Mouse (Mus musculus) erythroblast, adult 5-6 weeks (primary cell): Measurements from ENCODE around the gene Prkci. TPM values are rescaled to one million over a fixed set of nuclear protein-coding genes. Genes with fewer than 3 reads are reported as not detected.
A peak's percentile ranks its signal among the peaks of the same experiment; 100 is the strongest.

Experiments used
- ATAC-seq: replicated peaks from 2 replicates; pipeline ENCODE4 v1.8.0; 2016; ENCODE audit warnings: moderate number of reproducible peaks, mild to moderate bottlenecking, moderate TSS enrichment, inconsistent platforms; ENCODE audit not compliant: poor library complexity, low FRiP score, severe bottlenecking
- total RNA-seq, 2 experiments: library from RNA; stranded (forward) in 1 of 2; stranded (reverse) in 1 of 2; fragments of 150-400 nt in 1 of 2; fragments of 200-764, 138-1000 nt in 1 of 2; gene quantifications; 2 replicates each; pipeline versions ENCODE4 v1.2.3 to v1.2.4; 2015 to 2017; ENCODE audit warnings: low replicate concordance in 2 of 2

Gene Prkci
- total RNA-seq, 2 experiments from 2014 or later: 8.1 to 9.2 TPM

DNA sequence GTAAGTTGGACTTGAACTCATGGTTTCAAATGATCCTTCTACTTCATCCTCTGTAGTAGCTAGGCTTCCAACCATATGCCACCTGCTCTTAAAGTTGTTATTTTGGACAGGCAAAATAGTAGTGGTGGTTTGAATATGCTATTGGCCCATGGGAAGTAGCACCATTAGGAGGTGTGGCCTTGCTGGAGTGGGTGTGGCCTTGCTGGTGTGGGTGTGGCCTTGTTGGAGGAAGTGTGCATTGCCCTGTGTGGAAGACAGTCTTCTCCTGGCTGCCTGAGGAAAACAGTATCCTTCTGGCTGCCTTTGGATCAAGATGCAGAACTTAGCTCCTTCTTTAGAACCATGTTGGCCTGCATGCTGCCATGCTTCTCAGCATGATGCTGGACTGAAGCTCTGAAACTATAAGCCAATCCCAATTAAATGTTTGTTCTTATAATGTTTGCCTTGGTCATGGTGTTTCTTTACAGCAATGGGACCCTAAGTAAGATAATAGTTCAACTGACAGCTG is 2.4 kb upstream of the Prkci start:
- no peak for ATAC-seq

DNA sequence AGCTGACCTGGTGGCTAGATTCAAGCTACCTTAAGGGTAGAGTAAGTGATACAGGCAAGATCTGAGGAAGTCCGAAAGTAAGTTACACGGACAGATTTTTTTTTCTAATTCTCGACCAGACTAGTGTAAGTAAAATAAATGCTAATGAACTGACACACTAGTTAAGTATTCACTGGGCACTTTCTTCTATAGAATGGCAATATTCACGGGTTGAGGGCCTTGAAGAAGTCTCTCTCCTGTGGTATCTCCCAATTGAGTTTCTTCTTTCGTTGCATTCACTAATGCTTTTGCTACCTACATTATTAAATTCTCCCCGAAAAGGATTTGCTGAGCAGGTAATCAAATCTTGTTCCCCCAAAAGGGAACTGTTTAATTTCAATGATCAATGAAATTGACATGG is 688 bp upstream of the Prkci start:
- ATAC-seq: no peak

DNA sequence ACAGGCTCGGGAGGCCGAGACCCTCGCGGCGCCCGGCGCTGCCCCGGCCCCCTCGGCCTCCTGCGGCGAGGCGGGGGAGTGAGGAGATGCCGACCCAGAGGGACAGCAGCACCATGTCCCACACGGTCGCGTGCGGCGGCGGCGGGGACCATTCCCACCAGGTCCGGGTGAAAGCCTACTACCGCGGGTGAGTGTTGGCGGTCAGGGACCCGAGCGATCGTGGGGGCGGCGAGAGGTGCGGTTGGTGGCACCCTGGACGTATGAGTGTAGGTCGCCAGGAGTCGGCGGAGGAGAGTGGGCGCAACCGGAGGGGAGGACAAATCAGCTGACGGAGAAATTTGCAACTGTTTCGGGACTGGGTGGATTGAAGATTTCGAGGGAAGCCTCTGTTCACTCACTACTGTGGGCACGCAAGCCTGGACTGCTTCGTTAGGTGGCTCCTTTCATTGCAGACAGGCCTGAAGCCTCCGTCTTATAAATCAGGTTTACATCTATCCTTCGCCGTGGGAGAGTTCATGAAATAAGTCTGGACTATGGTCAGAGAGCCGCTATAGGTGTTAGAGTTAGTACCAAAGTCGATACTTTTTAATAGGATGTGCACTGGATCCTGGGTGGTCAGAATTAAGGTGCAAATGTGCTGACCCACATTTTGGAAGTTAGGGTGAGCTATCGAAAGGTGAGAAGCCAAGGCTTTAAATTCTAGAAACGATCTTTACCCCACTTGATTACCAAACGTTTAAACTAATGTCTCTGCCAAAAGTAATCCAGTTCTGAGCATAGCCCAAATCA is 546 bp downstream of the Prkci start:
- 0 out of 2 replicates have a peak, but pooled peaks have one; percentile 8 for ATAC-seq

DNA sequence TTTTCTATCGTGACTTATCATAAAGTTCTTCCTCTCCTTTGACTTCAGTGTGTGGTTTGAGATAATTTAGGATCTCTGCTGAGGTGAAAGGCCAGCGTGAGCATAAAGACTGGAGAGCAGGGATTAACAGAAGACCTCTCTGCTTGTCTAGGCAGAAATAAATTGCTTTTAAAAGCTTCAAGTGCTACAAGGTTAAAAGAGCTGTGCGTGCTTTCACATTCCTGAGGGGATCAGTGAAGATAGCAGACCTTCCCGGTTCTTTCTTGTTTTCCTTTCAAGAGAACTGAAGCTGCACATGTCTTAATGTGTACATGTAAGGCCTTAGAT is 1.1 kb downstream of the Prkci start:
- no peak for ATAC-seq

DNA sequence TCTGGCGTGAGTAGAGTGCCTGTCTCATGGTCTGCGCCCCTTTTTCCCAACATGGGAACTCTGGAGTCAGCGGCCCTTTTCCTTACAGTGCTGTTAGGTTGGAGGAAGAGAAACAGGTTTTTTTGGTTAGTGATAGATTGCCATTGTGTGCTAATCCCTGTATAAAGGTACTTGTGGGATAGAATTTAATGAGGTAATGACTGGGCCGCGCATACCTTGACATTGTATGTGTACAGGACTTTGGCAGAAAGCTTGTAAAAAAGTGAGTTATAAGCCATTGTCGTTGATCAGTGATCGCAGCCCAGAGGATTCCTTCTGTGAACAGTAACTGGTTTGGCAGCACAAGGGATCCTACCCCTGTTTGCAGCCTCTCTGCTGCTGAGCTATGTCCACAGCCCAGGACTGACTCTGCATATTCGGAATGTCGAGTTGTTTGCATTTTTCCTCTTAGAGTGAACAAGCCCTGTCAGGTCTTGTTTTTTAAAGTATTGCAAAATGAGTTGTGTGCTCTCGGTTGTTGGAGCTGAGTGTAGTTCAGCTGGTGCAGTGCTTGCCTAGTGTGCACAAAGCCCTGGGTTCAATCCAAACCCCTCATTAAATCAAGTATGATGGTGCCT is 4.0 kb downstream of the Prkci start:
- no peak for ATAC-seq

DNA sequence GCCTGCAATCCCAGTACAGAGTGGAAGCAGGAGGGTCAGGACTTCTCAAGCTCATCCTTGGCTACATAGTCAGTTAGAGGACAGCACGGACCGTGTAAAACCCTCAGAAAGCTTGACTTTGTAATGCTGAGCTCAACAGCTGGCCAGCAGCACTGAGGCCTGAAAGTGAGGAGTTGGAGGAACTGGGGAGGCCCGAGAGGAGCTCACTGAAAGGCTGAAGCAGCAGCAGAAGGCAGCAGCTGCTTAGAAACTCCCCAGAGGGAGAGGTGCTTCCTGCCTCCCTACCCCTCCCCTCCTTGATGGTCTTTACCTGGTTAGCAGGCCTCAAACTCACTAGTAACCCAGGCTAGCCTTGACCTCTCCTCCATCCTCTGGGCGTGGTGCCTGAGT is 4.5 kb downstream of the Prkci start:
- ATAC-seq: no peak

DNA sequence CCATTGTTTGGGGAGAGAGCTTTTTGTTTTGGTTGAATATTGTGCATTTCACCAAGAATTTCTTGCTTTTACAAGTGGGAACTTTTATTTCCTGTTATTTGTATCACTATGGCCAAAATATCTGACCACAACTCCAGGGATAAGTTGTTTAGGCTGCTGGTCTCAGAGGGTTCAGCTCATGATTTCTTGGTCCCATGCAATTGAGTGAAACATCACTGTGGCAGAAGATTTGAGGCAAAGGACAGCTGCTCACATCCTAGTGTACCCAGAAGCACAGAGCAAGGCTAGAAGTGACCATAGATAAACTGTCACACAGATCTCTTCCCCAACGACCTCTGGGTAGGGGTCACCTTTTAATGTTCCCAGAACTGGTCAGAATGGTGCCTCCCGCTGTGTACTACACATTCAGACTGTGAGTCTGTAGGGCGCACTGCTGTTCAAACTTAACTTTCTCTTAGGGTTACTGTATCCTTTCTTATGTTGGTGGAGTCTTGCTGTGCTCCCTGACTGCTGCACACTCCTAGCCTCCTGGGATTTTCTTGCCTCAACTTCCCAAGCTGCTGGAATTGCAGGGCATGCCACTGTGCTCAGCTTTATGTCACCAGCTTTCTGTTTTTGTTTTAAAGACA is 5.6 kb downstream of the Prkci start:
- no peak for ATAC-seq

DNA sequence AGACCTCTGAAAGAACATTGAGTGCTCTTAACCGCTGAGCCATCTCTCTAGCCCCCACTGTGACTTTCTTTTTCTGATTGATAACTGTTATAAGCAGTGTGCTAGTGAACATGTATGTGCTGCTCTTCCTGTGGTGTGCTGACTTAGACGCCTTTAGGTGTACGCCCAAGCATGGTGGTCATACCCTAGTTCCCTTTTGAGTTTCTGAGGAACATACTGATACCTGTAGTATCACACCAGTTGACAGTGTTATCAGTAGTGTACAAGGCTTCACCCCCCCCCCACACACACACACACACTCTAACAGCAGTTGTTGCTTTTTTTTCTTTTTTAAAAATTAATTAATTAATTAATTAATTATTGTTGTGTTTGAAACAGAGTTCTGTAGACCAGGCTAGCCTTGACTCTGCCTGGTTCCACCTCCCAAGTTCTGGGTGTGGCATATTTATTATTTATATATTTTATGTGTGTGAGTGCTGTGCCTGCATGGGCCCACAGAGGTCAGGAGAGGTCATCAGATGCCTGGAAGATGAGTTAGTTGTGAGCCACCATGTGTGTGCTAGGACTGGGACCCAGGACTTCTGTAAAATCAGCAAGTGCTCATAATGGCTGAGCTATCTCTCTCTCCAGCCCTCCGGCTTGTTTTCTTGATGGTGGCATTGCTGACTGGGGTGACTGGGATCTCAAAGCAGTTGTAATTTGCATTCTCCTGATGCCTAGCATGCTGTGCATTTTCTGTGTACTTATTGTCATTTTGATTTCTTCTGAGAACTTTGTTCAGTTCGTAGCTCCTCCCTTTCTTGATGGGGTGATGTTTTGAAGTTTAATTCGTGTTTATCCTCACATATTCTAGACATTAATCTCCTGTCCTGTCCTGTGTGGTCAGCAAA is 9.0 kb downstream of the Prkci start:
- no peak for ATAC-seq

DNA sequence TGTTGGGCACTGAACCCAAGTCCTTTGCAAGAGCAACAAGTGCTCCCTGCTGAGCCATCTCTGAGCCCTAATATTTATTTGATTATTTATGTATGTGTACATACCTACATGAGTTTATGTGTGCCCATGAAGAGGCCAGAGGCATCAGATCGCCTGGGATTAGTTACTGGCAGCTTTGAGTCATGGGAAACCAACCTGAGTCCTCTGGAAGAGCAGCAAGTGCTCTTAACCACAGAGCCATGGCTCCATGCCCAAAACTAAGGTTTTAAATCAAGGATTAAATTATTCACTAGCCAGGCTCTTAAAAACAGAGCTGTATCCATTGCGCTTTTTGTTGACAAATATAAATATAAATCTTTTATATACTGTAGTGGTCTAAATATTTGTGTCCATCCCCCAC is 18.8 kb downstream of the Prkci start:
- ATAC-seq: no peak

DNA sequence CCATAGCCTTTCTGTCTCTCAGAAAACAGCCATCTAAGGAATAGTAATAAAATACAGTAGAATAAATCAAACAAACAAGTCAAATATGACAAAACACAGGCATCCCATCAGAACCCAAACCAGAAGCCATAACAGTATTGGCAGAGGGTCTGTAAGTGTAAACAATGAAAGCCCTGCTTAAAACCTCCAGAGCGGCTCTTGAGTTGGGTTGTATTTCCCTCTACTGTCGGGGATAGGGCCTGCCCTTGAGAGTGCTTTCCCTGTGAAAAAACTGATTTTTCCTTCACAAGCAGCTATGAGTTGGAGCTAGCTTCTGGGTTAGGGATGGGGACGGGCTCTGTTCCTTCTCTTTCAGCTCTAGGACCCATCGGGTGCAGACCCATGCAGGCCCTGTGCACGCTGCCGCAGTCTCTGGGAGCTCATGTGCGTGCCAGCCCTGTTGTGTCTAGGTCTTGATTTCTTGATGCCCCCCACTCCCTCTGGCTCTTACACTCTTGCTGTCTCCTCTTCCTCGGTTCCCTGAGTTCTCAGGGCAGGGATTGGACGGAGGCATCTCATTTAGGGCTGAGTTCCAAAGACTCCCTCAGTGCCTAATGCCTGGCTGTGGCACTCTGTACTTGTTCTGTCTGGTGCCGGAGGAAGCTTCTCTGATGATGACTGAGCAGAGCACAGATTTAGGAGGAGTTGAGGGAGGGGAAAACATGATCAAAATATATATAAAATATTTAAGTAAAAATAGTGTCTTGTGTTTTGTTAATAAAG is 20.3 kb downstream of the Prkci start:
- no peak for ATAC-seq

DNA sequence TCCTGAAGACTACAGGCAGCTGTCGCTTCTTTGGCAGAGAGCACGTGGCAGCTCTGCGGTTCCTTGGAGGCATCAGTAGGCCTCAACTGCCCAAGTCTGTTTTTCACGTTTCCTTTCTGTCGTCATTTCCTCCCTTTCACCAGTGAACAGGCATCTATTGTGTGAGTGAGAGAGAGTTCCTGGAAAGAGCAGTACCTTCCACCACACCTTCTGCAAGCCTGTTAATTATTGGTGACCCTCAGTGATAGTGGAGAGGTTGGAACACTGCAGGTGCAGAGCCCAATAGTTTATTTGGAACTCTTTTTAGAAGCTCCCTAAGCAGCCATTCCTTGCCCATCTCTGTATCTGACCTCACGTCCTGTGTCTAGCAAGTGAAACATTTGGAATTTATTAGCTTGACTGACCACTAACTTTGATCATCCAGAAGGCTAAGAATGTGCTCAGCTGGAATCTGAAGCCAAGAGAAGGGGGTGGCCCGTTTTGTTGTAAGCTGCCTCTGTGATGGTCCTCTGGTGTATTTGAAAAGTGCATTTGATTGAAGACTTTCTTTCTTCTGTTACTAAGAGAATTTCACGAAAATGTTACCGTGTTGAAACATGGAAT is 21.1 kb downstream of the Prkci start:
- no peak for ATAC-seq

DNA sequence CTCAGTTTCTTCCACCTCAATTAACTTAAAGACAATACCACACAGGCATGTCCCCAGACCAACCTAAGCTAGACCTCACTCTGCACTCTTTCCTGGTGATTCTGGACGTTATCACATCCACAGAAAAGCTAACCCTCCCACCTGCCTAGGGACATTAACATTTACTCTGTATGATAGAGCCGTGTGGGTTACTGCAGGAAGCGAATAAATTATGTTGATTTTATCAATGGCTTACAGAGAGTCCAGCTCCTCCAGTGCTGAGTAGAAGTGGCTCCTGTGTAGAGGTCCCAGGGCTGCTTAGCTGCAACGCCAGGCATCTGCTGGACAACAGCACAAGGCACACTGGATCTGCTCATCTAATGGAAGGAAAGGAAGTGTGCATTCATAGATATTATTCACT is 22.1 kb downstream of the Prkci start:
- no peak for ATAC-seq

DNA sequence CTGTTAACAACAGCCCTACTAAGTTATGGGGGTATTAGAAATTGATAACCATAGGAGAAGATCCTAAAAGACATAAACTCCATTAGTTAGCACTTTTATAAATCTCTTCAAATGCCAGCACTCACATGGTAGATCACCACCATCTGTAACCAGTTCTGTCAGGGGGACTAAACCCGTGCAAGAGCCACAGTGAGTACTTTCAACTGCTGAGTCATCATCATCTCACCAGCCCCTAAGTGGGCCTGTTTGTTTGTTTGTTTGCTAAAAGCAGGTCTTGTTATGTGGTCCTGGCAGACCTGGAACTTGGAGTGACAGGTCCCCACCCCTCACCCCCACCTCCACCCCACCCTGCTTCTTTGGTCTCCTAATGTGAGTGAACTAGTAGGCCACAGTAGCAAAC is 23.7 kb downstream of the Prkci start:
- ATAC-seq: no peak

DNA sequence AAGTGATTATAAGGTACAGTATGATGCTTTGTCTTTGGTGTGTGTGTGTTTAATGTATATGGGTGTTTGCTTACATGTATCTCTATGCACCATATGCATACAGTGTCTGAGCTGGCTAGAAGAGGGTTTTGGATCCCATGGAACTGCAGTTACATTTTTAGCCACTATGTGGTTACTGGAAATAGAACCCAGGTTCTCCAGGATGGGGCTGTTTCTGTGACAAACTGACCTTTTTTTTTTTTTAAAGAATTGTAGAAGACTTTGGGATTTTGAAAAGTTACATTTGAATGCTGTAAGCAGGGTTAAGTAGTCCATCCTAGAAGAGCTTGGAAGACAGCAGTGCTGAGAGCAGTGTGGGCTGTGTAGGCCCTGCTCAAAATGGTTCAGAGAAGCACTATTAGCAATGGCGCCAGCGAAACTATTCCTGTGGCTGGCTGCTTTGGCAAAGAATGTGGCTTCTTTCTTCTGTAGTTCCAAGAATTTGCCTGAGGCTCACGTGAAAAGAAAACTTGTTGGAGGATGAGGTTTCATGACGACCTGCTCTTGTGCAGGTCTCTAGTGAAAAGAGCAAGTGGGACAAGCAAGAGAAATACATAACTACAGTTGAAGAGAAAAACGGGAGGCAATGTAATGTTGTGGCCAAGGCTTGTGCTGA is 24.4 kb downstream of the Prkci start:
- ATAC-seq: no peak

DNA sequence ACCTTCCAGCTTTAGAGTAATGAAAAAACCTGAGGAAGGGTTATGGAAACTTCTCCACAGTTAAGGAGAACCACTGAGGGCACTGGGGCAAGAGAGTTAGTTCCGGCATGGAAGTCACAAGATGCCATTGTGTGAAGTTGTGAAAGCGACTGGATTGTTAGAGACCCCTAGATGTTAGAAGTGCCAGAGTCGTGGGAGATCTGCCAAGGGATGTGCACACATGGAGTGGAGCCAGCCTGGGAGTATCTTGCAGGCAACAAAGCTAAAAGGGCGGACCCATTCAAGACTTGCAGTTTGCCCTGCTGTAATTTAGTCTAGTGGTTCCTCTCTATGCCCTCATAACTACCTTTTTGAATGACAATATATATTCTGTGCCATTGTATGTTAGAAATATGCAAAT is 25.1 kb downstream of the Prkci start:
- ATAC-seq: no peak

DNA sequence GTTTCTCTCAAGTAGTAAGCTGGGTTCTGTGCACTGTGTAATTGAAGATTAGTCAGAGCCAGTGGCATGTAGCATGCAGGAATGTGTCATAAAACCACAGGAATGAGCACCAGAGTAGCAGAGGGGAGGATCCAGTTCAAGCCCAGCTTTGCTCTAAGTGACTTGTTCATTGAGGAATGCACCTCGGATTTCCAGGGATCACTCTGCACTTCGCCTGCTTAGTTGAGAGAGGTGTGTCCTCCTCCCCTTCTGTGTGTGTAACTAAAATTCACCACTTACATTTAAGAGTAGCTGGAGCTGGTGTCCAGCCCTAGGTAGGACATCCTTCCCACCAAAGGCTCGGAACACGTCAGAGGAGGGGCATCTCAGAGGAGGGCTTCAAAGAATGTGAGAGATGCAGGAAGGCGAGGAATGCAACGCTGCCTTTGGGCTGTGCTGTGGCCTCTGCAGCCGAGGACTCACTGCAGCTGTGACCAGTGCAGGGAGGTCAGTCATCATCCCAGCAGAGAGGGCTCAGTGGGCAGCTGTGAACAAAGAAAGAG is 27.4 kb downstream of the Prkci start:
- ATAC-seq: no peak

DNA sequence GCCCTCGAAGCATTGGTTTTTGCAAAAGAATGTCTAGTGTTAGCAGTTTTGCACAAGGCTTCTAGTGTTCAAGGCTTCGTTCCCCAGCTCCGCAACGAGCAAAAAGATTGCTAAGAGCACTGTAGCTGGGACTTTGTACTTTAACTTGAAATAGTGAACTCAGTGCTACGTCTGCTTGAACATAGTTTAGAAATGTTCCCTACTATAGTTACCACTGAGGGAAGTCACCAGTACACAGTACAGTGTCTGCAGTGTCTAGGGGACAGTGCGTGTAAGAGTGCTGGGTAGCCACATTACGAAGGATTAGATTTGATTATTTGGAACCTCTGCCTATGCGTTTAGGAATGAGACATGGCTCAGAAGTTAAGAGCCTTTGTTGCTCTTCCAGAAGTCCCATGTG is 32.2 kb downstream of the Prkci start:
- ATAC-seq: no peak

DNA sequence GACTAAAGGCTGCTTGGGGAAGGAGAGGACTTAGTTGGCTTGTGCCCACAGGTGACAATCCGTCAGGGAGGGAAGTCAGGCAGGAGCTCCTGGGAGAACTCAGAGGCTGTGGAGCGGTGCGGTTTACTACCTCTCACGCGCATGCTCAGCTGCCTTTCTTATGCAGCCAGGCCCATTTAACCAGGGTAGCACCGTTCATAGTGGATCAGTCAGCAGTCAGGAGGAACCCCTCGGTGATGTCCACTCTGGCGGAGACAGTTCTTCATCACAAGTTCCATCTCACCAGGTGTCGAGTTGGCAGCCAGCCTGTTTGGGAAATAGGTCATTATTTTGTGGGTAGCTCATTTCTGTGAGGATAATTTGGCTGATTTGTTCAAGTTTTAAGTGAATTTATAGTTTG is 36.1 kb downstream of the Prkci start:
- no peak for ATAC-seq
